ENCODE assay signal across 12 mouse cellular contexts in genomic region chr9:44999171-44999570, GRCm38 (mm10). TPM values are rescaled to one million over a fixed set of nuclear protein-coding genes. Genes with fewer than 3 reads are reported as not detected.
DNase-seq lines count a peak whose midpoint lies in the region; ATAC-seq lines count a peak whose summit lies in the region.
"Had no signal": no experiment of that assay in that cellular context is flagged by ENCODE, and none has a peak within 500 bp of the region (broad histone marks: within the 10 kb centered on the region; RNA-seq: fewer than 3 reads in every experiment).

No protein-coding gene starts in this region.

- intact Hi-C loops in heart, postnatal 10 days (cut with DNase I) = no loop called here

- peak; percentile 1 to 10 for DNase-seq in frontal cortex, postnatal 36 days (ENCODE audit: low spot score in 2 of 2)
- DNase-seq in frontal cortex, postnatal 10 days (ENCODE audit: low spot score in 2 of 2) = no peak
- peak; percentile 3 for DNase-seq in retina, embryonic 14.5 days (ENCODE audit: low spot score)
- no peak for DNase-seq in retina, postnatal 1 day
- DNase-seq in cerebellum, postnatal 36 days = peak; percentile 44 to 51
- DNase-seq in thymus, postnatal 36 days = peak; percentile 42 to 57
- no peak for DNase-seq in heart, postnatal 10 days
- DNase-seq: lung, embryonic 14.5 days had no signal

- ATAC-seq in megakaryocyte-erythroid progenitor cell, adult 5-6 weeks (replicated peaks; ENCODE audit: low FRiP score, low TSS enrichment, poor library complexity, severe bottlenecking) = no peak
- ATAC-seq: activated CD4-positive, CD25-positive, alpha-beta regulatory T cell, adult 4 months had no signal

RNA-seq across cellular contexts. Expression of gene Cd3e, which starts 10.3 kb away (rescaled TPM):
- 10.5 and 20.5 TPM in 2 replicates for total RNA-seq in megakaryocyte-erythroid progenitor cell, adult 5-6 weeks (2014; fragmentation: Nextera tagmentation)
- total RNA-seq in megakaryocyte-erythroid progenitor cell, adult 5-6 weeks (2017) = not detected in 2 replicates
- 1 to 10 TPM; 2.0 to 2.4 TPM for total RNA-seq in heart, postnatal 10 days (2021)
- total RNA-seq: common myeloid progenitor, adult 5-6 weeks; left cerebral cortex, postnatal 36 days had no signal

RNA-seq across cellular contexts. Expression of gene Cd3d, which starts 17.6 kb away (rescaled TPM):
- total RNA-seq in megakaryocyte-erythroid progenitor cell, adult 5-6 weeks (2014; fragmentation: Nextera tagmentation) = 5.5 and 24.0 TPM in 2 replicates
- not detected in 2 replicates for total RNA-seq in megakaryocyte-erythroid progenitor cell, adult 5-6 weeks (2017)
- total RNA-seq in heart, postnatal 10 days (2021) = 1 to 10 TPM in 1 of 2 experiments, under 1 TPM in 1; 0.77 to 1.5 TPM
- total RNA-seq: left cerebral cortex, postnatal 36 days had no signal

RNA-seq across cellular contexts. Expression of gene Cd3g, which starts 18.9 kb away (rescaled TPM):
- total RNA-seq in megakaryocyte-erythroid progenitor cell, adult 5-6 weeks (2014; fragmentation: Nextera tagmentation) = 2.3 and 17.7 TPM in 2 replicates
- 2.6 and 14.6 TPM in 2 replicates for total RNA-seq in megakaryocyte-erythroid progenitor cell, adult 5-6 weeks (2017)
- total RNA-seq in heart, postnatal 10 days (2021) = 1 to 10 TPM; 1.2 to 1.3 TPM
- total RNA-seq: left cerebral cortex, postnatal 36 days had no signal

RNA-seq across cellular contexts. Expression of gene Ube4a, which starts 33.8 kb away (rescaled TPM):
- total RNA-seq in megakaryocyte-erythroid progenitor cell, adult 5-6 weeks (2014; fragmentation: Nextera tagmentation) = 58.0 and 64.3 TPM in 2 replicates
- total RNA-seq in megakaryocyte-erythroid progenitor cell, adult 5-6 weeks (2017) = 40.6 and 50.2 TPM in 2 replicates
- 10 to 100 TPM; 41.1 to 45.1 TPM for total RNA-seq in heart, postnatal 10 days (2021)

RNA-seq across cellular contexts. Expression of gene Mpzl2, which starts 40.4 kb away (rescaled TPM):
- total RNA-seq in megakaryocyte-erythroid progenitor cell, adult 5-6 weeks (2014; fragmentation: Nextera tagmentation) = 0.77 TPM in 1 of 2 replicates, not detected in the other
- total RNA-seq in megakaryocyte-erythroid progenitor cell, adult 5-6 weeks (2017) = not detected in 2 replicates
- 1 to 10 TPM; 1.6 to 2.2 TPM for total RNA-seq in heart, postnatal 10 days (2021)
- total RNA-seq: common myeloid progenitor, adult 5-6 weeks had no signal

Comparison
In these comparisons a context has a peak if more than half of its experiments do, and no peak if none do; other contexts are left out.
1. DNase-seq: peak in frontal cortex, postnatal 36 days (2 of 2), retina, embryonic 14.5 days (single experiment), cerebellum, postnatal 36 days (2 of 2) and thymus, postnatal 36 days (2 of 2); none in frontal cortex, postnatal 10 days (0 of 2), retina, postnatal 1 day (single experiment) and heart, postnatal 10 days (0 of 2).